Mouse (Mus musculus) embryonic fibroblast, embryonic 13.5 days (primary cell): ENCODE results near the gene Pcsk4.

ENCODE experiments used
- CTCF ChIP-seq: IDR thresholded peaks from 2 replicates; pipeline ENCODE4 v1.5.1; 2011; ENCODE audit warnings: mild to moderate bottlenecking, control low read depth, low read length, moderate library complexity, borderline replicate concordance; ENCODE audit not compliant: insufficient read depth
- POLR2A ChIP-seq: IDR thresholded peaks from 2 replicates; pipeline ENCODE4 v1.6.1; 2011; ENCODE audit warnings: low read depth, mild to moderate bottlenecking, control low read depth, low read length, moderate library complexity

- no peak for TF ChIP-seq CTCF
- TF ChIP-seq POLR2A = no peak
Measured at GRCm38 (mm10) chr10:80312586-80313504, 16.5 kb downstream of the Pcsk4 start.
